Mouse (Mus musculus): Measurements from ENCODE around the gene Tuft1.
A peak's percentile ranks its signal among the peaks of the same experiment; 100 is the strongest.
"Not testable (repeated sequence)": the region's sequence is repeated elsewhere in the genome, so short reads cannot be mapped to it uniquely, and the experiment has no call there.

Gene Tuft1

GRCm38 (mm10) chr3:94660841-94661240, 2.2 kb upstream of the Tuft1 start:
- not testable (repeated sequence) for DNase-seq (ENCODE audit: low spot score in 2 of 2)

GRCm38 (mm10) chr3:94659142-94659748, 573 bp upstream of the Tuft1 start:
- DNase-seq (ENCODE audit: low spot score in 2 of 2): not testable (repeated sequence)

- not testable (repeated sequence) for DNase-seq (ENCODE audit: low spot score in 2 of 2)
Observed at GRCm38 (mm10) chr3:94657852-94658739, 576 bp downstream of the Tuft1 start.

- not testable (repeated sequence) for DNase-seq (ENCODE audit: low spot score in 2 of 2)
Observed at GRCm38 (mm10) chr3:94653967-94654366, 4.7 kb downstream of the Tuft1 start.

GRCm38 (mm10) chr3:94650409-94650808, 8.3 kb downstream of the Tuft1 start:
- DNase-seq (ENCODE audit: low spot score in 2 of 2): no peak

GRCm38 (mm10) chr3:94648755-94649590, 9.7 kb downstream of the Tuft1 start:
- no peak for DNase-seq (ENCODE audit: low spot score in 2 of 2)

GRCm38 (mm10) chr3:94642495-94643162, 16.0 kb downstream of the Tuft1 start, which contains the start of gene Gm10972:
Gene Gm10972, plus strand, starts transcription at chr3:94643112.
- not testable (repeated sequence) for DNase-seq (ENCODE audit: low spot score in 2 of 2)

GRCm38 (mm10) chr3:94629876-94630275, 28.8 kb downstream of the Tuft1 start:
- no peak for DNase-seq (ENCODE audit: low spot score in 2 of 2)

GRCm38 (mm10) chr3:94628712-94629111, 30.0 kb downstream of the Tuft1 start:
- no peak for DNase-seq (ENCODE audit: low spot score in 2 of 2)

GRCm38 (mm10) chr3:94624281-94624680, 34.4 kb downstream of the Tuft1 start:
- DNase-seq (ENCODE audit: low spot score in 2 of 2): no peak

- no peak for DNase-seq (ENCODE audit: low spot score in 2 of 2)
Observed at GRCm38 (mm10) chr3:94622550-94622949, 36.1 kb downstream of the Tuft1 start.

- DNase-seq (ENCODE audit: low spot score in 2 of 2): no peak
Observed at GRCm38 (mm10) chr3:94621740-94622507, 36.7 kb downstream of the Tuft1 start.

GRCm38 (mm10) chr3:94616717-94617116, 42.0 kb downstream of the Tuft1 start:
- no peak for DNase-seq (ENCODE audit: low spot score in 2 of 2)

- DNase-seq (ENCODE audit: low spot score in 2 of 2): no peak
Observed at GRCm38 (mm10) chr3:94613258-94613878, 45.3 kb downstream of the Tuft1 start.

GRCm38 (mm10) chr3:94612274-94612673, 46.4 kb downstream of the Tuft1 start:
- DNase-seq (ENCODE audit: low spot score in 2 of 2): no peak

- no peak for DNase-seq (ENCODE audit: low spot score in 2 of 2)
Observed at GRCm38 (mm10) chr3:94611834-94612233, 46.8 kb downstream of the Tuft1 start.

GRCm38 (mm10) chr3:94611343-94611742, 47.3 kb downstream of the Tuft1 start:
- no peak for DNase-seq (ENCODE audit: low spot score in 2 of 2)

GRCm38 (mm10) chr3:94610581-94610980, 48.1 kb downstream of the Tuft1 start:
- no peak for DNase-seq (ENCODE audit: low spot score in 2 of 2)

- no peak for DNase-seq (ENCODE audit: low spot score in 2 of 2)
Observed at GRCm38 (mm10) chr3:94609621-94610020, 49.1 kb downstream of the Tuft1 start.

GRCm38 (mm10) chr3:94601959-94602358, 56.7 kb downstream of the Tuft1 start:
- peak in 1 of 2 experiments; percentile 29 for DNase-seq (ENCODE audit: low spot score in 2 of 2)

All from frontal cortex, postnatal 14 days (tissue).